Mouse (Mus musculus) MEL (cell line): Measurements from ENCODE around the gene Irak2. TPM values are rescaled to one million over a fixed set of nuclear protein-coding genes. Genes with fewer than 3 reads are reported as not detected.

ENCODE experiments used
- DNase-seq: peaks from one replicate; pipeline ENCODE4 v3.0.0; 2011; ENCODE audit warnings: low read depth, low spot score
- H3K27ac ChIP-seq: 2 replicates; pipeline ENCODE4 v1.5.1; 2012; ENCODE audit warnings: low read depth, mild to moderate bottlenecking, control low read depth, low read length, moderate library complexity; ENCODE audit not compliant: control insufficient read depth
- H3K27me3 ChIP-seq, 2 experiments: fragments of 150-350 bp in 1 of 2; sonication (generic) in 1 of 2; 2 replicates each; pipeline ENCODE4 v1.6.1; 2012; ENCODE audit warnings: low read length in 2 of 2, mild to moderate bottlenecking in 2 of 2, improper control_type of control experiment in 1 of 2, moderate library complexity in 1 of 2; ENCODE audit not compliant: insufficient read depth in 2 of 2, control insufficient read depth in 1 of 2
- H3K36me3 ChIP-seq, 2 experiments: 2 replicates each; pipeline ENCODE4 v1.6.1; 2012 to 2014; ENCODE audit warnings: low read length in 2 of 2, improper control_type of control experiment in 1 of 2, inconsistent platforms in 1 of 2, mild to moderate bottlenecking in 1 of 2; ENCODE audit not compliant: insufficient read depth in 2 of 2, control insufficient read depth in 1 of 2
- H3K4me1 ChIP-seq, 2 experiments: fragments of 150-350 bp in 1 of 2; sonication (generic) in 1 of 2; 2 replicates each; pipeline ENCODE4 v1.6.1; 2012; ENCODE audit warnings: low read length in 2 of 2, improper control_type of control experiment in 1 of 2, mild to moderate bottlenecking in 1 of 2; ENCODE audit not compliant: insufficient read depth in 2 of 2, control insufficient read depth in 1 of 2
- H3K4me3 ChIP-seq, 2 experiments: fragments of 150-350 bp in 1 of 2; sonication (generic) in 1 of 2; 2 replicates each; pipeline ENCODE4 v1.5.1; 2012; ENCODE audit warnings: low read depth in 2 of 2, low read length in 2 of 2, mild to moderate bottlenecking in 2 of 2, moderate library complexity in 2 of 2, control low read depth in 1 of 2, improper control_type of control experiment in 1 of 2; ENCODE audit not compliant: control insufficient read depth in 1 of 2, insufficient read depth in 1 of 2
- H3K79me2 ChIP-seq: 2 replicates; pipeline ENCODE4 v1.6.1; 2012; ENCODE audit warnings: mild to moderate bottlenecking, low read length, moderate library complexity; ENCODE audit not compliant: control insufficient read depth, poor library complexity, insufficient read depth
- H3K9ac ChIP-seq: 2 replicates; pipeline ENCODE4 v1.6.1; 2012; ENCODE audit warnings: low read depth, mild to moderate bottlenecking, control low read depth, low read length, moderate library complexity; ENCODE audit not compliant: control insufficient read depth, poor library complexity, severe bottlenecking
- H3K9me3 ChIP-seq: fragments of 150-350 bp; sonication (generic); replicated peaks from 2 replicates; pipeline ENCODE4 v1.6.1; 2012; ENCODE audit warnings: mild to moderate bottlenecking, low read length, improper control_type of control experiment, moderate library complexity; ENCODE audit not compliant: insufficient read depth
- BHLHE40 ChIP-seq: IDR thresholded peaks from 2 replicates; pipeline ENCODE4 v1.6.1; 2012; ENCODE audit warnings: low read depth, mild to moderate bottlenecking, inconsistent platforms, low read length, improper control_type of control experiment, borderline replicate concordance
- CHD1 ChIP-seq: IDR thresholded peaks from 2 replicates; pipeline ENCODE4 v1.6.1; 2012; ENCODE audit warnings: low read depth, mild to moderate bottlenecking, inconsistent platforms, low read length, improper control_type of control experiment
- CHD2 ChIP-seq: IDR thresholded peaks from 2 replicates; pipeline ENCODE4 v1.6.1; 2011; ENCODE audit warnings: low read length, improper control_type of control experiment
- CTCF ChIP-seq, 3 experiments: IDR thresholded peaks in 2 of 3; conservative IDR thresholded peaks in 1 of 3; 2 replicates each; pipeline ENCODE4 v1.5.1; 2011 to 2012; ENCODE audit warnings: low read length in 3 of 3, low read depth in 2 of 3, mild to moderate bottlenecking in 2 of 3, improper control_type of control experiment in 1 of 3, inconsistent platforms in 1 of 3, mixed read lengths in 1 of 3, moderate library complexity in 1 of 3; ENCODE audit not compliant: control insufficient read depth in 1 of 3, insufficient read depth in 1 of 3, poor library complexity in 1 of 3, severe bottlenecking in 1 of 3
- ELF1 ChIP-seq: IDR thresholded peaks from 2 replicates; pipeline ENCODE4 v1.6.1; 2014; ENCODE audit warnings: low read depth, mild to moderate bottlenecking, inconsistent platforms, low read length, improper control_type of control experiment, moderate library complexity
- ETS1 ChIP-seq: IDR thresholded peaks from 2 replicates; pipeline ENCODE4 v1.6.1; 2012; ENCODE audit warnings: low read depth, mild to moderate bottlenecking, inconsistent platforms, low read length, improper control_type of control experiment, moderate library complexity
- GABPA ChIP-seq: IDR thresholded peaks from 2 replicates; pipeline ENCODE4 v1.6.1; 2012; ENCODE audit warnings: low read depth, mild to moderate bottlenecking, inconsistent platforms, low read length, improper control_type of control experiment, moderate library complexity
- GATA1 ChIP-seq: IDR thresholded peaks from 2 replicates; pipeline ENCODE4 v1.6.1; 2011; ENCODE audit warnings: low read depth, low read length, improper control_type of control experiment
- HCFC1 ChIP-seq: IDR thresholded peaks from 2 replicates; pipeline ENCODE4 v1.6.1; 2012; ENCODE audit warnings: low read depth, mild to moderate bottlenecking, inconsistent platforms, low read length, improper control_type of control experiment, moderate library complexity
- JUND ChIP-seq: IDR thresholded peaks from 2 replicates; pipeline ENCODE4 v1.6.1; 2011; ENCODE audit warnings: low read depth, mild to moderate bottlenecking, improper control_type of control experiment, low read length
- MAX ChIP-seq: IDR thresholded peaks from 2 replicates; pipeline ENCODE4 v1.6.1; 2011; ENCODE audit warnings: low read length, improper control_type of control experiment
- MXI1 ChIP-seq: IDR thresholded peaks from 2 replicates; pipeline ENCODE4 v1.6.1; 2011; ENCODE audit warnings: mild to moderate bottlenecking, low read depth, low read length, improper control_type of control experiment
- MYB ChIP-seq: IDR thresholded peaks from 2 replicates; pipeline ENCODE4 v1.6.1; 2011; ENCODE audit warnings: mild to moderate bottlenecking, low read depth, low read length, improper control_type of control experiment
- NRF1 ChIP-seq: IDR thresholded peaks from 2 replicates; pipeline ENCODE4 v1.6.1; 2014; ENCODE audit warnings: low read depth, mild to moderate bottlenecking, inconsistent platforms, low read length, improper control_type of control experiment, moderate library complexity; ENCODE audit not compliant: poor library complexity, insufficient read depth, severe bottlenecking
- POLR2A ChIP-seq, 2 experiments: IDR thresholded peaks; 2 replicates each; pipeline ENCODE4 v1.6.1; 2011 to 2012; ENCODE audit warnings: low read length in 2 of 2, mild to moderate bottlenecking in 2 of 2, control low read depth in 1 of 2, improper control_type of control experiment in 1 of 2, low read depth in 1 of 2, moderate library complexity in 1 of 2; ENCODE audit not compliant: control insufficient read depth in 1 of 2, insufficient read depth in 1 of 2, poor library complexity in 1 of 2
- RCOR1 ChIP-seq: IDR thresholded peaks from 2 replicates; pipeline ENCODE4 v1.6.1; 2012; ENCODE audit warnings: low read depth, mild to moderate bottlenecking, inconsistent platforms, low read length, improper control_type of control experiment
- SIN3A ChIP-seq: IDR thresholded peaks from 2 replicates; pipeline ENCODE4 v1.6.1; 2012; ENCODE audit warnings: low read length, improper control_type of control experiment, inconsistent platforms
- TAL1 ChIP-seq: IDR thresholded peaks from 2 replicates; pipeline ENCODE4 v1.6.1; 2012; ENCODE audit warnings: mild to moderate bottlenecking, inconsistent platforms, low read length, moderate library complexity, mixed read lengths
- TCF12 ChIP-seq: IDR thresholded peaks from 2 replicates; pipeline ENCODE4 v1.6.1; 2014; ENCODE audit warnings: low read depth, mild to moderate bottlenecking, inconsistent platforms, low read length, improper control_type of control experiment, moderate library complexity
- UBTF ChIP-seq: IDR thresholded peaks from 2 replicates; pipeline ENCODE4 v1.6.1; 2012; ENCODE audit warnings: low read depth, mild to moderate bottlenecking, inconsistent platforms, low read length, improper control_type of control experiment, moderate library complexity, borderline replicate concordance; ENCODE audit not compliant: insufficient read depth
- USF1 ChIP-seq: IDR thresholded peaks from 2 replicates; pipeline ENCODE4 v1.6.1; 2014; ENCODE audit warnings: low read depth, mild to moderate bottlenecking, inconsistent platforms, low read length, improper control_type of control experiment, moderate library complexity
- USF2 ChIP-seq, 2 experiments: IDR thresholded peaks; 2 replicates each; pipeline ENCODE4 v1.6.1; 2011 to 2012; ENCODE audit warnings: improper control_type of control experiment in 2 of 2, low read length in 2 of 2, borderline replicate concordance in 1 of 2, inconsistent platforms in 1 of 2, low read depth in 1 of 2, mild to moderate bottlenecking in 1 of 2; ENCODE audit not compliant: insufficient read depth in 1 of 2
- ZC3H11A ChIP-seq: IDR thresholded peaks from 2 replicates; pipeline ENCODE4 v1.6.1; 2012; ENCODE audit warnings: low read depth, mild to moderate bottlenecking, inconsistent platforms, low read length, improper control_type of control experiment
- ZMIZ1 ChIP-seq: IDR thresholded peaks from 2 replicates; pipeline ENCODE4 v1.6.1; 2012; ENCODE audit warnings: low read depth, mild to moderate bottlenecking, inconsistent platforms, low read length, improper control_type of control experiment, moderate library complexity
- ZNF384 ChIP-seq: IDR thresholded peaks from 2 replicates; pipeline ENCODE4 v1.6.1; 2012; ENCODE audit warnings: low read depth, mild to moderate bottlenecking, inconsistent platforms, low read length, improper control_type of control experiment
- polyA plus RNA-seq, 2 experiments: library from polyadenylated mRNA; stranded (reverse) in 1 of 2; unstranded in 1 of 2; fragments of >175 nt in 1 of 2; fragments of >200 nt in 1 of 2; gene quantifications; 2 replicates each; pipeline versions ENCODE4 v1.2.1 to v1.2.4; 2012; ENCODE audit warnings: low replicate concordance in 2 of 2, low read depth in 1 of 2; ENCODE audit not compliant: insufficient read length in 2 of 2, insufficient read depth in 1 of 2, missing spikeins in 1 of 2
- total RNA-seq: library from RNA; depleted of rRNA; stranded (reverse); fragments of 300-350 nt; gene quantifications from 2 replicates; pipeline ENCODE4 v1.2.3, GENCODE M21; 2012

The Irak2 gene
- total and polyA plus RNA-seq, 3 experiments: 5.2 to 6.8 TPM; not detected in 1

- Histone ChIP-seq H3K36me3 (peaks cover 0 to 2% of the 10 kb centered on the region in 2 experiments; a peak in 2 of 4 replicates), H3K9ac (no peak within 1 kb of the TSS), H3K4me1 (peaks cover 1 to 8% of the 10 kb centered on the region in 2 experiments; a peak in 3 of 4 replicates), H3K9me3 (no peaks in the 10 kb centered on the region), H3K27ac (no peak within 1 kb of the TSS), H3K27me3 (no peaks in the 10 kb centered on the region)
- DNase-seq: no peak
- TF ChIP-seq ELF1 (no peak), CTCF (IDR thresholded peaks at IDR 0.05 in 2 of 3, conservative IDR thresholded peaks at IDR 0.05 in 1 of 3; ENCODE audit: control insufficient read depth in 1 of 3, insufficient read depth in 1 of 3, low read depth in 2 of 3, low read length in 3 of 3, poor library complexity in 1 of 3, severe bottlenecking in 1 of 3) (no peak), JUND (no peak), TCF12 (no peak), SIN3A (no peak), CHD1 (no peak), ZMIZ1 (no peak), MAX (no peak), ZNF384 (no peak), ZC3H11A (no peak), MXI1 (no peak), USF2 (IDR thresholded peaks at IDR 0.05; ENCODE audit: borderline replicate concordance in 1 of 2, insufficient read depth in 1 of 2, low read depth in 1 of 2, low read length in 2 of 2) (no peak), UBTF (no peak), CHD2 (no peak), GABPA (no peak), TAL1 (no peak), HCFC1 (no peak), USF1 (no peak), POLR2A (IDR thresholded peaks at IDR 0.05; ENCODE audit: control insufficient read depth in 1 of 2, insufficient read depth in 1 of 2, low read depth in 1 of 2, low read length in 2 of 2, poor library complexity in 1 of 2) (no peak), BHLHE40 (no peak)
- TF ChIP-seq, all 39 proteins: peak for 0
- H3K79me2 ChIP-seq: peaks cover 10% of the 10 kb centered on the region
- no peak within 1 kb of the TSS for H3K4me3 ChIP-seq
These were observed 37.6 kb upstream of the Irak2 start, which contains the start of gene Fancd2os for GRCm38 (mm10) chr6:113600543-113601139. Gene Fancd2os (minus strand): TSS chr6:113600715.

DNA sequence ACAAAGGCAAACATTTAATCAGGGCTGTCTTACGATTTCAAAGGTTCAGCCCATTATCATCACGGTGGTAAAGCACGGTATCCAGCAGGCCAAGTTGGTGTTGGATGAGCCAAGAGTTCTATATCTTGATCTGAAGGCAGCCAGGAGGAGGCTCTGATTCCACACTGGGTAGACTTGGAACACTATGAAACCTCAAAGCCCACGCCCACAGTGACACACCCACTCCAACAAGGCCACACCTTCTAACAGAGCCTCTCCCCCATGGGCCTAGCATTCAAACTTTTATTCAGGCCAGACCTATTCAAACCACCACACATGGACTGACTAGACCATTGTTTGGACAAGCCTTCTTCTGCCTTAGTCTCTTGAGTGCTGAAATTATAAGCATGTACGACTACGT, 35.4 kb upstream of the Irak2 start:
- TF ChIP-seq ZMIZ1 (no peak), JUND (0 out of 2 replicates have a peak, but pooled peaks have one; percentile 9), ETS1 (0 out of 2 replicates have a peak, but pooled peaks have one; percentile 20), MXI1 (peak; percentile 43; the same call in 1 of the 2 replicates), NRF1 (peak; percentile 12; the same call in 1 of the 2 replicates), ZNF384 (no peak), USF2 (IDR thresholded peaks at IDR 0.05; ENCODE audit: borderline replicate concordance in 1 of 2, insufficient read depth in 1 of 2, low read depth in 1 of 2, low read length in 2 of 2) (no peak), RCOR1 (peak; percentile 62; the same call in 1 of the 2 replicates), ELF1 (no peak), MYB (no peak), GATA1 (no peak), TCF12 (0 out of 2 replicates have a peak, but pooled peaks have one; percentile 8)
- Histone ChIP-seq H3K4me3 (no peak overlapping the region), H3K27ac (no peak overlapping the region), H3K79me2 (peaks cover 27% of the 10 kb centered on the region), H3K27me3 (no peaks in the 10 kb centered on the region), H3K4me1 (peaks cover 3 to 19% of the 10 kb centered on the region in 2 experiments; a peak in 3 of 4 replicates), H3K9ac (no peak overlapping the region), H3K9me3 (no peaks in the 10 kb centered on the region), H3K36me3 (peaks cover 2 to 18% of the 10 kb centered on the region in 2 experiments; a peak in 3 of 4 replicates)
- peak; percentile 60 for DNase-seq
